Mouse (Mus musculus) E14TG2a.4 (cell line): ENCODE results near the gene Rnf187.
A peak's percentile ranks its signal among the peaks of the same experiment; 100 is the strongest.
"Not testable (repeated sequence)": the region's sequence is repeated elsewhere in the genome, so short reads cannot be mapped to it uniquely, and the experiment has no call there.

Experiments
- H3K27me3 ChIP-seq: 2 replicates; pipeline ENCODE4 v1.6.1; 2014; ENCODE audit warnings: low read length, control low read depth; ENCODE audit not compliant: insufficient read depth
- H3K36me3 ChIP-seq: 2 replicates; pipeline ENCODE4 v1.6.1; 2014; ENCODE audit warnings: low read length, control low read depth; ENCODE audit not compliant: insufficient read depth
- H3K4me1 ChIP-seq: replicated peaks from 2 replicates; pipeline ENCODE4 v1.6.1; 2014; ENCODE audit warnings: low read depth, low read length, control low read depth
- H3K4me3 ChIP-seq: replicated peaks from 2 replicates; pipeline ENCODE4 v1.5.1; 2014; ENCODE audit warnings: mild to moderate bottlenecking, low read length
- H3K9me3 ChIP-seq: 2 replicates; pipeline ENCODE4 v1.6.1; 2014; ENCODE audit warnings: low read length, control low read depth
- CTCF ChIP-seq: conservative IDR thresholded peaks from 2 replicates; pipeline ENCODE4 v1.5.1; 2014; ENCODE audit warnings: low read length
- NANOG ChIP-seq: IDR thresholded peaks from 2 replicates; pipeline ENCODE4 v1.6.1; 2014; ENCODE audit warnings: borderline replicate concordance, low read length, mixed read lengths
- POU5F1 ChIP-seq: IDR thresholded peaks from 2 replicates; pipeline ENCODE4 v1.6.1; 2014; ENCODE audit warnings: low read length, borderline replicate concordance

The Rnf187 gene

DNA sequence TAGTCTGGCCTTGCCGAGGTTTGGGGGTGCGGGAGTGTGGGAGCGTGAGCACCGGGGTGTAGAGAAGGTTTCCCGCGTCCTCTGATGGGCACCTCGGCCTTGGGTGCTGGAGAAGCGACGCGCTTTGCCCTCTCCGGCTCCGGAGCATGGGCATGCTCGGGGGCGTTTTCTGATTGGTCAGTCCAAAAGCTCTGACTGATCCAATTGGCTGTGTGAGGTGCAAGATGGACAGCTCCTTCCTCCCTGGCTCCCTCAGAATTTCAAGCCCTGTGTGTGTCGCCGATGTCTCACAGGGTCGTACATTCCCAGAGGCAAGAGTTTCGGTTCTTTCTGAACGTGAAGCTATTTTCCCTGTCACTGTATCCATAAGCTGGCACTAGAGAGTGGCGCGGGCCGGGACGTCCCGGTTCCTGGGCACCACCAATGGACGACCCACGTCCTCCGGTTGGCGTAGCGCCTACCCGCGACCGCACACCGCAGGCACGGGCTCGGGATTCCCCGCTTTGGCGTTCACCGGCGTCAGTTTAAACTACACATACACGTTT is 21.3 kb upstream of the Rnf187 start:
- Histone ChIP-seq H3K27me3 (peaks cover 72% of the 10 kb centered on the region), H3K36me3 (peaks cover 20% of the 10 kb centered on the region), H3K4me3 (peak overlapping the region; percentile 70), H3K9me3 (peaks cover 7% of the 10 kb centered on the region), H3K4me1 (peaks cover 46% of the 10 kb centered on the region)
- no peak for TF ChIP-seq NANOG

DNA sequence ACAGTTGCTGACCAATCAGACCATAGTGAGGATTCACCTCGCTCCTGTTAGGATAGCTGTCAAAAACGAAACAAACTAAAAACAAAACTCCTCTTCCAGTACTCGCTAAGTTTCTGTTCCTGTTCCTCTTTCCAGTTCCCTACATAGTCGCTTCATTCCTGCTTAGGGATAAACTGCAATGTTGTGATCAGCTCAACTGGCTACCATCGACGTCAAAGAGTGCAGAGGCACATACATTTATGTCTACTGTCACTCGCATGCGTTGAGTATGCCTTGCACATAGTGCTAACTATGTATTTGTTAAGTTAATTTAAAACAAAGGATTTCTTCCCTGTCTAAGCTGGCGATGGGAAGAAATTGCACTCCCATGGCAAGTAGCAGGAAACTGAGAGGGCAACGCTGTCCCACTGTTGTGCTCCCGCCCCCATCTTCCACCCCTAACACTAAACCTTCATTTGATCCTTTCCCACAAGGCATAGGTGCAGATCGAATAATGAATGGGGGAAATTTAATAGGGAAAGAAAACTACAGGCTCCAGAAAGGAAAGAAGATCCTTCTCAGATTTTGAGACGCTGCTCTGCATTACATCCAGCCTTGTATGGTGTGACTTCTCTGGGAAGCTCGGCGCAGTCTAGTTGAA is 20.6 kb upstream of the Rnf187 start:
- Histone ChIP-seq H3K27me3 (peaks cover 69% of the 10 kb centered on the region), H3K9me3 (peaks cover 7% of the 10 kb centered on the region), H3K4me3 (peak overlapping the region; percentile 70), H3K36me3 (peaks cover 20% of the 10 kb centered on the region), H3K4me1 (peaks cover 40% of the 10 kb centered on the region)
- no peak for TF ChIP-seq POU5F1
- no peak for TF ChIP-seq CTCF
- TF ChIP-seq NANOG = no peak

DNA sequence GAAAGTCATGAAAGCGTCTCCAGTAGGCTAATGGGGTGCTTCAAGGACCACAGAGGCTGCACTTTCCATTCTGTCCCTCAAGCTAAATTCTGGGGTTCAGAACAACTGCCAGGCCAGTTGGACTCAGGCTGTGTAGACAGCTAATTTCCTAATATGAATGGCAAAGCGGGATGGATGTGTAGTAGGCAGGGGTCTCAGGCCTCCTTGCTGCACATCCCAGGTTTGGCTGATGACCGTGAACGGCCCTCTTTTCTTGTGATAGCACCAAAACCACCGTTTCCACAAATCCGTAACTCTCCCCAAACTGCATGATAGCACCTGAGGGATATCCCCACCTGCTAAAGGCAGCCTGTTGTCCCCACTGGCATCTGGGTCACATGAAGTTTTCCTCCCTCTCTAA is 19.8 kb upstream of the Rnf187 start:
- H3K27me3 ChIP-seq = peaks cover 65% of the 10 kb centered on the region
- H3K9me3 ChIP-seq = peaks cover 7% of the 10 kb centered on the region
- H3K4me3 ChIP-seq = no peak overlapping the region
- no peak for TF ChIP-seq CTCF
- no peak for TF ChIP-seq NANOG
- no peak for TF ChIP-seq POU5F1
- peaks cover 20% of the 10 kb centered on the region for H3K36me3 ChIP-seq
- H3K4me1 ChIP-seq = peaks cover 35% of the 10 kb centered on the region

DNA sequence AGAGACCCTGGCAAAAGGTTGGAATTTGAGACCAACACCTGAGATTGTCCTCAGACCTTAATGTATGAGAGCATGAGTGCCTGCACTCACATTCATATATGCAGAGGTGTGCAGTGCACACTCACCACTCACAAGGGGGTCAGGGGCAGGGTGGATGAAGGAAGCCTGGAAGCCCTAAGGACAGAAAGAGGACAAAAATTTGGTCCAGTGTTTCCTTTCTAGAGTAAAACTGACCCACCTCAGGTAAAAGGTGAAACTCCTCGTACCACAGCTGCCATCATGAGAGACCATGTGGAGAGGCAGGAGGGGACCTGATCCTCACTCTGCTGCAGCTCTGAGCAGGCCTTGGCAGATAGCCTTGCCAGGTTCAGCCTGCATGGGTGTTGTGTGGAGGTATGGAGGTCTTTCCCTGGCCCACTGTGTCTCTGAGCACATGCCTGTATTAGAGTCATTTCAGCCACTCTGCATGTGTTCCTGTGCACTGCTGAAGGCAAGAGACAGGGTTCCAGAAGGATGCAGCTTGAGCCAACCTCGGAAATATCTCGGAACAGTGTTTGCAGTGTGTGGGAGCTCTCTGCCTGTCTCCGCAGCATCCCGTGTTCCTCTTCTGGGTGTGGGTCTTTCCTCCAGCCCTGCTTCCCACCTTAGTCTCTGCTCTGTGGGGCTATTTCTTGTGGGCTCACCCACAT is 18.7 kb upstream of the Rnf187 start:
- no peak overlapping the region for H3K4me3 ChIP-seq
- peaks cover 20% of the 10 kb centered on the region for H3K36me3 ChIP-seq
- no peak for TF ChIP-seq POU5F1
- TF ChIP-seq CTCF = no peak
- no peak for TF ChIP-seq NANOG
- H3K4me1 ChIP-seq = peaks cover 32% of the 10 kb centered on the region
- peaks cover 57% of the 10 kb centered on the region for H3K27me3 ChIP-seq
- H3K9me3 ChIP-seq = peaks cover 7% of the 10 kb centered on the region

DNA sequence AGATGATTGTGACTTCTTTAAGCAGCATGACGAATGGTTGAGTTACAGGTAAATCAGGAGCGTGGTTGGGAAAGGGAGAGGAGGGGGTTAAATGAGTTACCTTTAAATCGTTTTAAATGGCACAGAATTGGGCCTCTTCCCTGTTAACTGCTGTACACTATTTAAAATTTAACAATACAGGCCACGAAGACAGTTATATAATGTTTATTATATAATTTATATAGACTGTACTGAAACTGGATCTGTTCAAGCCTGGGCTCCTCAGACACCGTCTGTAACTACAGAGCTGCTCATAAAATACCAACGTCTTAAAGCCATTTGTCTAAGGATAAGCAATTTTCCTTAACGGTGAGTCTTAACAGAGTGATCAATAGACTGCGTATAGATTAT is 17.1 kb upstream of the Rnf187 start:
- TF ChIP-seq NANOG (no peak), CTCF (no peak), POU5F1 (no peak)

DNA sequence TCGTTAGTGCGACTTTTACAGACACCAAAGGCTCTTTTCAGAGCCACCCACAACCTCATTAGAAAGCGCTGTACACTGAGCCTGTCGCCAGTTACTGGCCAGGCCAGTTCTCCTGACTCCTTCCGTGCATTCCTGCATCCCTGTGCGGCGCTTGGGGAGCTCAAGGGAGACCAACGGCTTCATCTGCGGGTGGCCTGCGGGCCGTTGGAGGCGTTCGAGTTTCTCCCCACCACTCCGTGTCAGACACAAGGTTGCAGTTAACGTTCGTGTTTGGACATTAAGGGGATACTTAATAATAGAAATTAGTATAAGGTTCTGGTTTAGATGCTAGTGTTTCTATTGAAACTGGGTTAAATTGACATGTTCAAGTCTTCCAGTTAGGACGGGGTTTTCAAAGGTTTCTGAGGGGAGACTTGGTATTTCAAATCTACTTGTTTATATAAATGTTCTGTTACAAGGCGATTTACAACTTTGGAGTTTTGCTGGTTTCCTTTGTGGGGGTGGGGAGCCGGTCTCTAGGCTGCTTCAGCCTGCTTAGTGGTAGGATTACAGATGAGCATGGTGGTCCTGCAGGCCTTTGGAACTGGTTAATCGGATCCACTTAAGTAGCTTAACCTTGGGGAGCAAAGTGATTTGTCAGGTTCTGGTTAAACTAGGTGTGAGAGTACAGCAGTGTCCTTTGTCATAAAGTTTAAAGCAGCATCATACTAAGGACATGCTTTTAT is 16.6 kb upstream of the Rnf187 start:
- Histone ChIP-seq H3K4me3 (peak overlapping the region; percentile 84), H3K9me3 (no peaks in the 10 kb centered on the region), H3K4me1 (peaks cover 28% of the 10 kb centered on the region), H3K36me3 (peaks cover 20% of the 10 kb centered on the region), H3K27me3 (peaks cover 54% of the 10 kb centered on the region)
- TF ChIP-seq NANOG (no peak), CTCF (no peak), POU5F1 (no peak)

More for the DNA sequence above, 17.1 kb upstream of the Rnf187 start:
- peak overlapping the region; percentile 84 for H3K4me3 ChIP-seq
- H3K4me1 ChIP-seq = peaks cover 28% of the 10 kb centered on the region
- peaks cover 20% of the 10 kb centered on the region for H3K36me3 ChIP-seq
- H3K27me3 ChIP-seq = peaks cover 53% of the 10 kb centered on the region
- H3K9me3 ChIP-seq = no peaks in the 10 kb centered on the region

DNA sequence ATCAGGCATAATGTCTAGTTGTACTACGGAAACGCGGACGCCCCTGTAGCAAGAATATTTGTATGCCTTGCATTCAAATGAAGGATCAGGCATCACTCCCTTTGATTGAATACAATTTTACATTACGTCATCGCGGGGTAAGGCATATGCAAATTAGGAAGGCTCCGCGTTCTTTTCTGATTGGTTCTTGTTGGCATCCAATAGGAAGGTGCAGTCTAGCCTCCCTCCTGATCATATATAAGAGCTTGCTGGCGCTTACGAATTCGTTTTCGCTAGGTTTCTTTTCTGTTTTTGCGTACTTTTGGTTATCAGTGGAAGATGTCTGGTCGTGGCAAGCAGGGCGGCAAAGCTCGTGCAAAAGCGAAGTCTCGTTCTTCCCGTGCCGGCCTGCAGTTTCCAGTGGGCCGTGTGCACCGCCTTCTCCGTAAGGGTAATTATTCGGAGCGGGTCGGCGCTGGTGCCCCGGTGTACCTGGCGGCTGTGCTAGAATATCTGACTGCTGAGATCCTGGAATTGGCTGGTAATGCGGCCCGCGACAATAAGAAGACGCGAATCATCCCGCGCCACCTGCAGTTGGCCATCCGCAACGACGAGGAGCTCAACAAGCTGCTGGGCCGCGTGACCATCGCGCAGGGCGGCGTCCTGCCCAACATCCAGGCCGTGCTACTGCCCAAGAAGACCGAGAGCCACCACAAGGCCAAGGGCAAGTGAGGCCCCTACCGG is 15.9 kb upstream of the Rnf187 start, which contains the start of the genes Hist3h2a and Trim17:
Gene Hist3h2a, plus strand, starts transcription at position 266 of the 723 bp plus-strand sequence.
Gene Trim17, plus strand, starts transcription at position 266 of the 723 bp plus-strand sequence.
- Histone ChIP-seq H3K27me3 (peaks cover 54% of the 10 kb centered on the region), H3K4me1 (peaks cover 29% of the 10 kb centered on the region), H3K36me3 (peaks cover 20% of the 10 kb centered on the region), H3K4me3 (peak within 1 kb of the TSS; percentile 84), H3K9me3 (no peaks in the 10 kb centered on the region)
- TF ChIP-seq POU5F1 = no peak
- no peak for TF ChIP-seq NANOG
- no peak for TF ChIP-seq CTCF

DNA sequence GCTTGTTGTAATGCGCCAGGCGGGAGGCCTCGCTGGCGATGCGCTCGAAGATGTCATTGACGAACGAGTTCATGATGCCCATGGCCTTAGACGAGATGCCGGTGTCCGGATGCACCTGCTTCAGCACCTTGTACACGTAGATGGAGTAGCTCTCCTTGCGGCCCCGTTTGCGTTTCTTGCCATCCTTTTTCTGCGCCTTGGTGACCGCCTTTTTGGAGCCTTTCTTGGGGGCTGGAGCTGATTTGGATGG is 15.4 kb upstream of the Rnf187 start:
- Histone ChIP-seq H3K4me3 (peak overlapping the region; percentile 84), H3K36me3 (peaks cover 20% of the 10 kb centered on the region), H3K27me3 (peaks cover 53% of the 10 kb centered on the region), H3K4me1 (peaks cover 27% of the 10 kb centered on the region)
- not testable (repeated sequence) for H3K9me3 ChIP-seq
